Mouse (Mus musculus) hindbrain, postnatal 0 days (tissue): Measurements from ENCODE around the gene Nuak1. TPM values are rescaled to one million over a fixed set of nuclear protein-coding genes. Genes with fewer than 3 reads are reported as not detected.

ENCODE experiments used
- ATAC-seq: fragments of 200-750 bp; cut with Nextera tagmentation; 2 replicates; pipeline ENCODE4 v1.8.0; 2017; ENCODE audit warnings: mild to moderate bottlenecking, moderate TSS enrichment, moderate library complexity
- DNase-seq: peaks from one replicate; pipeline ENCODE4 v3.0.0-alpha.2; 2015; ENCODE audit warnings: low spot score
- H3K27ac ChIP-seq: fragments of 300-500 bp; sonication (generic); 2 replicates; pipeline ENCODE4 v1.5.1; 2014; ENCODE audit warnings: mild to moderate bottlenecking
- H3K27me3 ChIP-seq: fragments of 300-500 bp; sonication (generic); 2 replicates; pipeline ENCODE4 v1.6.1; 2014; ENCODE audit warnings: low read length, mixed read lengths; ENCODE audit not compliant: insufficient read depth
- H3K36me3 ChIP-seq: fragments of 300-500 bp; sonication (generic); 2 replicates; pipeline ENCODE4 v1.6.1; 2014; ENCODE audit warnings: low read length, mixed read lengths; ENCODE audit not compliant: insufficient read depth
- H3K4me1 ChIP-seq: fragments of 300-500 bp; sonication (generic); 2 replicates; pipeline ENCODE4 v1.6.1; 2014; ENCODE audit warnings: antibody characterized with exemption, low read length, mixed read lengths; ENCODE audit not compliant: insufficient read depth
- H3K4me2 ChIP-seq: fragments of 300-500 bp; sonication (generic); 2 replicates; pipeline ENCODE4 v1.6.1; 2014; ENCODE audit warnings: low read depth, mild to moderate bottlenecking, low read length, moderate library complexity, mixed read lengths
- H3K4me3 ChIP-seq: fragments of 300-500 bp; sonication (generic); 2 replicates; pipeline ENCODE4 v1.5.1; 2014; ENCODE audit warnings: low read length
- H3K9ac ChIP-seq: fragments of 300-500 bp; sonication (generic); replicated peaks from 2 replicates; pipeline ENCODE4 v1.6.1; 2014; ENCODE audit warnings: mild to moderate bottlenecking, low read length, moderate library complexity, mixed read lengths
- H3K9me3 ChIP-seq: fragments of 300-500 bp; sonication (generic); 2 replicates; pipeline ENCODE4 v1.6.1; 2016; ENCODE audit warnings: low read length, mixed read lengths
- CTCF ChIP-seq: IDR thresholded peaks from 2 replicates; pipeline ENCODE4 v1.5.1; 2016; ENCODE audit warnings: antibody characterized with exemption, control low read depth, low read depth
- WGBS: fragments of 180-500 bp; shearing (Covaris S2); extraction: QIAGEN DNeasy Blood & Tissue Kit; methylation state at CpG from one replicate; pipeline ENCODE4 v1.1.7; 2014; 5-methylcytosine and 5-hydroxymethylcytosine counted together
- polyA plus RNA-seq: library from polyadenylated mRNA; unstranded; fragments of >200 nt; fragmentation: Nextera tagmentation; extraction: Ambion mirVana; gene quantifications from 2 replicates; pipeline ENCODE4 v1.2.1, GENCODE M21; 2015
- total RNA-seq: library from RNA; depleted of rRNA; stranded (reverse); fragments of >200 nt; gene quantifications from 2 replicates; pipeline ENCODE4 v1.2.3, GENCODE M21; 2014

Nuak1 gene
- total and polyA plus RNA-seq, 2 experiments from 2014 or later: 3.0 to 23.3 TPM

- H3K27me3 ChIP-seq: no peaks in the 10 kb centered on the region
Measured at GRCm38 (mm10) chr10:84392027-84392722, 48.2 kb downstream of the Nuak1 start.

GRCm38 (mm10) chr10:84389707-84390106 lies 50.7 kb downstream of the Nuak1 start:
- 39% methylated on average over 5 of the region's 5 CpGs for WGBS
- TF ChIP-seq CTCF: no peak
- Histone ChIP-seq H3K4me3 (no peak overlapping the region), H3K36me3 (no peaks in the 10 kb centered on the region), H3K9me3 (no peaks in the 10 kb centered on the region), H3K4me1 (peaks cover 36% of the 10 kb centered on the region), H3K4me2 (no peak overlapping the region), H3K27me3 (no peaks in the 10 kb centered on the region), H3K9ac (no peak overlapping the region), H3K27ac (no peak overlapping the region)
- ATAC-seq: no peak
- DNase-seq: no peak

More at GRCm38 (mm10) chr10:84392027-84392722, 48.2 kb downstream of the Nuak1 start:
- DNase-seq: peak; percentile 63
- TF ChIP-seq CTCF: peak; percentile 53
- Histone ChIP-seq H3K4me1 (peaks cover 40% of the 10 kb centered on the region), H3K9me3 (no peaks in the 10 kb centered on the region), H3K4me3 (no peak overlapping the region), H3K4me2 (peak overlapping the region; percentile 27; the same call in 1 of the 2 replicates), H3K36me3 (no peaks in the 10 kb centered on the region), H3K27ac (peak overlapping the region; percentile 23; the same call in 1 of the 2 replicates), H3K9ac (no peak overlapping the region)
- 21% methylated on average over 14 of the region's 14 CpGs for WGBS
- 0 out of 2 replicates have a peak, but pooled peaks have one; percentile 9 for ATAC-seq

- 34% methylated on average over 22 of the region's 22 CpGs for WGBS
- Histone ChIP-seq H3K4me3 (no peak overlapping the region), H3K27me3 (no peaks in the 10 kb centered on the region), H3K9ac (no peak overlapping the region), H3K4me1 (peaks cover 34% of the 10 kb centered on the region), H3K27ac (peak overlapping the region; percentile 71; the same call in 1 of the 2 replicates), H3K36me3 (no peaks in the 10 kb centered on the region), H3K4me2 (peak overlapping the region; percentile 7; the same call in 1 of the 2 replicates), H3K9me3 (no peaks in the 10 kb centered on the region)
- no peak for TF ChIP-seq CTCF
- peak; percentile 33 for DNase-seq
- ATAC-seq: no peak
Measured at GRCm38 (mm10) chr10:84388357-84389141, 51.8 kb downstream of the Nuak1 start.

- H3K9me3 ChIP-seq: no peaks in the 10 kb centered on the region
- peak; percentile 47 for ATAC-seq
- H3K4me1 ChIP-seq: peaks cover 34% of the 10 kb centered on the region
- DNase-seq: peak; percentile 69
- no peak overlapping the region for H3K9ac ChIP-seq
- H3K4me3 ChIP-seq: no peak overlapping the region
- H3K36me3 ChIP-seq: no peaks in the 10 kb centered on the region
- H3K27ac ChIP-seq: peak overlapping the region; percentile 71; the same call in 1 of the 2 replicates
- no peaks in the 10 kb centered on the region for H3K27me3 ChIP-seq
- TF ChIP-seq CTCF: 0 out of 2 replicates have a peak, but pooled peaks have one; percentile 8
- 37% methylated on average over 4 of the region's 4 CpGs for WGBS
- H3K4me2 ChIP-seq: no peak overlapping the region
Measured at GRCm38 (mm10) chr10:84387338-84387737, 53.1 kb downstream of the Nuak1 start.

- H3K4me1 ChIP-seq: peaks cover 34% of the 10 kb centered on the region
- H3K9ac ChIP-seq: no peak overlapping the region; the same call in 1 of the 2 replicates
- no peak for DNase-seq
- ATAC-seq: no peak
- H3K4me2 ChIP-seq: no peak overlapping the region
- H3K36me3 ChIP-seq: no peaks in the 10 kb centered on the region
- no peak overlapping the region for H3K4me3 ChIP-seq
- H3K9me3 ChIP-seq: no peaks in the 10 kb centered on the region
- 63% methylated on average over 13 of the region's 13 CpGs for WGBS
- TF ChIP-seq CTCF: no peak
- H3K27ac ChIP-seq: peak overlapping the region; percentile 71; the same call in 1 of the 2 replicates
- H3K27me3 ChIP-seq: no peaks in the 10 kb centered on the region
Measured at GRCm38 (mm10) chr10:84386625-84387242, 53.7 kb downstream of the Nuak1 start.

GRCm38 (mm10) chr10:84386214-84386613 lies 54.2 kb downstream of the Nuak1 start:
- WGBS: 45% methylated on average over 3 of the region's 3 CpGs
- H3K9me3 ChIP-seq: no peaks in the 10 kb centered on the region
- no peaks in the 10 kb centered on the region for H3K27me3 ChIP-seq
- no peaks in the 10 kb centered on the region for H3K36me3 ChIP-seq
- peaks cover 34% of the 10 kb centered on the region for H3K4me1 ChIP-seq
- no peak overlapping the region for H3K9ac ChIP-seq
- H3K4me2 ChIP-seq: no peak overlapping the region
- TF ChIP-seq CTCF: no peak
- DNase-seq (no peak), ATAC-seq (no peak)
- no peak overlapping the region for H3K4me3 ChIP-seq
- H3K27ac ChIP-seq: no peak overlapping the region
